Mouse (Mus musculus) thymus, postnatal 0 days (tissue): ENCODE results near the gene Ankrd60. TPM values are rescaled to one million over a fixed set of nuclear protein-coding genes. Genes with fewer than 3 reads are reported as not detected.

ENCODE experiments used
- DNase-seq: peaks from one replicate; pipeline ENCODE4 v3.0.0-alpha.2; 2015; ENCODE audit warnings: low spot score
- polyA plus RNA-seq: library from polyadenylated mRNA; unstranded; fragments of >200 nt; fragmentation: Nextera tagmentation; extraction: Ambion mirVana; gene quantifications from 2 replicates; pipeline ENCODE4 v1.2.1, GENCODE M21; 2015

Ankrd60 gene
- polyA plus RNA-seq = 0.30 TPM in 1 of 2 replicates, not detected in the other

DNA sequence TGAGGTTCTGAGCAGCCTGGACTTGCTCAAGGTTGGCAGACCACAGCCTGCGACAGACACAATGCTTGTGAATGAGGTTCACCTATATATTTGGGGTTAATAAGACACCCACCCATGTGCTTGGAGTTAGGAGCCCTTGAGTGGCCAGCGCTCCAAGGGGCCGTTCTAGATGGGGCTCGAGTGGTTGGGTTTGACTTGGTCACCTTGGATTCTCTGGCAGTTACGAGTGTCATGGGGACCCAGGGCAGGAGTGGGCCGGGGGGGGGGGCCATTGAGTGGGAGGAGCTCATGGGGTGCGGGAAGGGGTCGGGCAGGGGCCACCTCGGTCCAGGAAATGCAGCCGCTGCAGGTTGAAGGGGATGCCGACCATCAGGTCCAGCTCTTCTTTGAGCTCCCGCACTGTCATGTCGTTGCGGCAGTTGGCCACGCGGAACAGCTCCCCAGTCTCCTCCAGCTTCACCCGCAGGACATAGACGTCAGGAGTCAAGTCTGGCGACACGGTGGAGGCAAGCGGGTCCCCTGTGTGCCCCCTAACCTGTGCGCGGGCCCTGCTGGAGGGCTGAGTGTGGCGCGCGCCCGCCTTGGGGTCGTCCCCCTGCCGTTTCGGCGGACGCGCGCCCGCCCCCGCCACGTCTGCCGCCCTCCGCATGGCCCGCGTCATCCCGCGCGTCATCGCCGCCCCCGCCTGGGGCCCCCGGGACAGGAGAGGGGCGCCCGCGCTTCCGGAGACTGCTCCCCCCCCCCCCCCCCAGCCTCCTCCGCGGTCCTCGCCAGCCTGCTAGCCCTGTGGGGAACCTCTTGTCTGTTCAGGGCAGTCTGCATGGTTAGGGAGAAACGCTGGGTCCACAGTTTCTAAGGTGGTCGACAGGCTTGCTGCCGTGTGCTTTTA is at the start of gene Ankrd60:
Gene Ankrd60, minus strand, starts transcription at position 697 of the 889 bp plus-strand sequence.
- peak; percentile 95 for DNase-seq

- DNase-seq = no peak
Measured at GRCm38 (mm10) chr2:173625786-173626185, 47.6 kb upstream of the Ankrd60 start.

- DNase-seq = peak; percentile 59
Measured at GRCm38 (mm10) chr2:173624667-173625066, 46.5 kb upstream of the Ankrd60 start.

DNA sequence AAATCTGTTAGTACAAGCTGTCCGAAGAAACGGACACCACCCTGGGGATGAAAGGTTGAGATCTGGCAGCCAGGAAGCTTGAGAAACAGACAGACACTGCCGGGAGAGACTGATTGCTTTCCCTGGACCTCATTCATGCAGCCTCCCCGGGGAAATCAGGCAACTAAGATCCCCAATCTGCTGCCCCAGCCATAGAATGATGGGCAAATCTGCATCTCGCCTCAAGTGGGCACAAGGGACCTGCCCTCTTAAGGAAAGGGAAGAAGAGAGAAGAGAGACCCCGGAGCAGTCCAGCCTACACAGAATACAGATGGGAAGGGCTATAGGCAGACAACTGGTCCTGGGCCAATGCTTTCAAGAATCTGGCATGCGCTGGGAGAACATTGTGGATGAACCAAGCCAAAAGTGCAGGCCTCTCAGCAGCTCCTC is 44.0 kb upstream of the Ankrd60 start:
- no peak for DNase-seq

- DNase-seq = no peak
Measured at GRCm38 (mm10) chr2:173620645-173621044, 42.5 kb upstream of the Ankrd60 start.

DNA sequence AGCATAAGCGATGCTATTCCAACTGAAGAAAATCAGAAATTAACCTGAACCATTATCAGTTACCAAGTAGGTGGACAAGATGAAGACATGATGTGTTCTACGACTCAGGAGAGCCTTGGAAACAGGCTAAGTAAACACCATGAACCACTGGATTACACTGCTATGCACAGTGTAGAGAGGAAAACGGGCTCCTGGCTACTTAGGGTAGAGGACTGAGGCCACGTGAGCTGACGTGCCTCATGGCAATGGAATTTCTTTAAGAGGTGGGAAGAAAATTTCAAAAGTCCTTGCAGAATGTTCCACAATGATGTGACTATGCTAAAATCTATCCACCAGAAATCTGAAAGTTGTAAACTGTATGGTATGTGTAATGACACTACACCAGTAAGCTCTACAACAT is 41.0 kb upstream of the Ankrd60 start:
- no peak for DNase-seq

DNA sequence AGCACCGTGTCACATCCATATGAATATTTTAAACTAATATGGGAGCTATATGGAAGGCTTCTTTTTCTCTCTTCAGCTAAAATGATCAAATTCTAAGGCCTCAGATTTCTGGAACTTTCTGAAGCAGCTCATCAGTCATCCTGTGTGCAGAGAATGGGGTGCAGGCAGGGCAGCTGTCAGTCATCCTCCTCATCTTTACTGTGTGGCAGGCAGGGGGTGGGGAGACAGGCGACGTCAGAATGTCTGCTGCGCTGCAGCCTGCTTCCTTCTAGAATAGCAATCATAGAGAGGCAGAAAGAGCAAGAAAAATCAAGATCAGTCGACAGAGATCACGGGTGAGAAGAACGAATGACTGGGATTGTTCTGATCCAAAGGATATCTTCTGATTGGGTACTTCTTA is 38.0 kb upstream of the Ankrd60 start:
- no peak for DNase-seq

DNA sequence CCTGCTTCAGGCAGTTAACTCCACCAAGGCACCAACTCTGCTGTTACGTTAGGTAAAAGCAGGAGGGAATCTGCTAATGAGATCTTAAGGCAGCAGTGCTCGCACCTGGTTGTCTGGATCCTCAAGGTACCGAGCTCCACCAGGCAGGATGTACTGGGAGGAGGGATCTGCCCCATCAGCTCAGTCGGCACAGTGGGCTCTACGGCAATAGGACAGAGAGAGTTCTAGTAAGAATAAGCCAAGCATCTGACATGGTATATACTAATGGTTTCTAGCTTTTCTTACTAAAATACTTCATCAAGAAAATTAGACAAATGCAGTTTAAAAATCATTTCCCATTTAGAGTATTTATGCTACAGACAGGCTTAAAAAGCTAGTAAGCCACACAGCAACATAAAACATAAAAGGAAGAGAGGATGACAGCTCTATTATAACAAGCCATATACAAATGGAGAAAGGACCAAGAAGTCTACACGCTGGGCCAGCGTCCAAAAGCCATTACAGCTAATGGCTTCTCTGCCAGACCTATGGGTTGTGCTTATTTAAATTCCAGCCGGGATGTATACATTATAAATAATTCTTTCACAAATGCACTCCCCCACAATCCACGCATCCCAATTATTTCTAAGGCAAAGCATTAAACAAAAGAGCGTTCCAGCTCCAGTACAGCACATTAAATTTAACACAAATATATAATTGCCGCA is 37.4 kb upstream of the Ankrd60 start:
- DNase-seq = no peak

DNA sequence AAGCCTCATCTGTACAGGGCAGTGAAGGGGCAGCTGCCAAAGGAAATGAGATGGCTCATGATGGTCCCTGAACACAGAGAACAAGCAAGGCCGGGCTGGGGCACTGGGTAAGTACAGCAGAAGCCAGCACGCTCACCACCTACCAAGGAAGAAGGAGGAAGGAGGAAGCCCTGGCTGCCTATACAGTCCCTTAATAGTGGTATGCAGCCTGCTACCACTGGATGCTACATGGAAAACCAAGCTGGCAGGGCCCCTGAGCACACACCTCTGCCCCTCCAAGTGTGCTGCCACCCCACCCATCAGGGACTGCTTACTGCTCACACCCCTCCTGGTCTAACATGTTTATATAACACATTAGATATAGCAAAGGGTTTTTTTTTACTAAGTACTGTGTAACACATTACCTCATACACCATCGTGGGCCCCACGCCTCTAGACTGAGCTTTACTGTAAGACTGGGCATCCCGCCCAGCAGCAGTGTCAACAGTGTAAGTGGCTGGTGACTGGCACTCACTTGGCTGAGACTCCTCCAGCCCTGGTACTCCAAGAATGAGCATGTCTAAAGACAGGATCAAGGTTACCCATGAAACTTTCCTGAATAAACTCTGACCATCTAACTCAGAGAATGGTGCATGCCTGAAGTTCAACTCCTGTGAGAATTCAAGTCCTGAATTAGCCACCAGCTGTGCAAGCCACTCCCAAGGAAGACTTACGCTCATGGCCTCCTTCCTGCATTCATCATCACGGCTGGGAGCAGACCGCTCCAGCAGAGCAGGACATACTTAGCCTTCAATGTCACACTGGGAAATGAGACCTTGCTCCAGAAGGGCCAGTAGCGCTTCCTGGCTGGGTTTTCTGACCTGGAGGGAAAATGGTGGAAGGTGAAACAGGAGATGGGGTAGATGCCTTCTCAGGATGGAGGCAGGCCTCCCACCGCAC is 30.1 kb upstream of the Ankrd60 start:
- no peak for DNase-seq

- no peak for DNase-seq
Measured at GRCm38 (mm10) chr2:173606415-173606804, 28.2 kb upstream of the Ankrd60 start.

GRCm38 (mm10) chr2:173605713-173606414 is 27.7 kb upstream of the Ankrd60 start:
- DNase-seq = no peak

DNA sequence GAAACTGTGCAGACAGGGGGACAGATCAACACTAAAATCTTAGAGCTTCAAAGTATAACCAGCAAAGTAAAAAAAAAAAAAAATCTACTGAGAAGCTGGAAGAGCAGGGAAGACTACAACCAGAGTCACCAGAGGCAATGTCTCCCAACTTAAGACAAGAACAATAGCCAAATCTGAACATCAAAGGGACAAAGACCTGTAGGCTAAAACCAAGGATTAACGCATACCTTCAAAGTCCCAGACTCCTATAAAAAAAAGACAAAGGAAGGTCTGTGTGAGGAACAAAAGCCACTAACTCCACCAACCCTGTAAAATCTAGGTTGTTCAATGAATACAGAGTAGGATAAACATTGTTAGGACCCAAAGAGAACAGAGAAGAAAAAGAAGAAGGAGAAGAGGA is 23.7 kb upstream of the Ankrd60 start:
- no peak for DNase-seq

GRCm38 (mm10) chr2:173595374-173595781 is 17.2 kb upstream of the Ankrd60 start:
- DNase-seq = peak; percentile 93

- DNase-seq = peak; percentile 41
Measured at GRCm38 (mm10) chr2:173594313-173595063, 16.3 kb upstream of the Ankrd60 start.

DNA sequence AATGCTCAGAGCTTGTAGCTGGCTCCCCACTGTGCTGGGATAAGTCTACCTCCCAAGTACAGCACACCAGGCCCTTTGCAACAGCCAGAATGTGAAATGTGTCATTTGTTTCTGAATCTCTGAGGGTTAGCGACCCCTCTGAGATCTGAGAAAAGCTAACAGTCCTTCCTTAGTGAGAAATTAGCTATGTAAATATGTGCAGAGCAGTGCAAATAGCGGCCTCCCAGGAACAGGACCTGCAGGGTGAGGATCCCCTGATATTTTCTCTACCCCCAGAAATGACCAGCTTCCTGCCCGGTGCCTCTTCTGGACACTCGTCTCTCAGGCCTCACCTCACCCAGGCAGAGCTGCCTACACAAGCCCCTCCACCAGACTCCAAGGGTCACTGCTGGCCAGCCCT is 15.7 kb upstream of the Ankrd60 start:
- DNase-seq = no peak

- DNase-seq = no peak
Measured at GRCm38 (mm10) chr2:173592781-173593180, 14.6 kb upstream of the Ankrd60 start.

GRCm38 (mm10) chr2:173587411-173587810 is 9.2 kb upstream of the Ankrd60 start:
- DNase-seq = no peak

GRCm38 (mm10) chr2:173586118-173586968 is 8.2 kb upstream of the Ankrd60 start:
- DNase-seq = peak; percentile 72
